Mouse (Mus musculus) c-Kit-negative CD71-positive TER-119-positive erythroid progenitor cells, embryonic 14.5 days (primary cell): ENCODE measurements around the gene Galk2.

Experiments
- DNase-seq: peaks from one replicate; pipeline ENCODE4 v3.0.0-alpha.2; 2013; ENCODE audit warnings: low read depth, low spot score

Galk2 gene

GRCm38 (mm10) chr2:125941111-125941785 is 82.3 kb downstream of the Galk2 start:
- DNase-seq: no peak

GRCm38 (mm10) chr2:125943301-125943700 is 84.4 kb downstream of the Galk2 start:
- DNase-seq: no peak

- DNase-seq: no peak
These were observed 89.3 kb downstream of the Galk2 start for GRCm38 (mm10) chr2:125948195-125948594.

GRCm38 (mm10) chr2:125968811-125969210 is 109.9 kb downstream of the Galk2 start:
- DNase-seq: no peak

GRCm38 (mm10) chr2:125973207-125973606 is 114.3 kb downstream of the Galk2 start:
- no peak for DNase-seq

- no peak for DNase-seq
These were observed 116.3 kb downstream of the Galk2 start for GRCm38 (mm10) chr2:125975206-125975605.

GRCm38 (mm10) chr2:125975808-125976345 is 117.0 kb downstream of the Galk2 start:
- no peak for DNase-seq

GRCm38 (mm10) chr2:126002291-126002690 is 143.4 kb downstream of the Galk2 start:
- no peak for DNase-seq

- DNase-seq: no peak
These were observed 147.2 kb downstream of the Galk2 start for GRCm38 (mm10) chr2:126006088-126006487.

GRCm38 (mm10) chr2:126006742-126007141 is 147.8 kb downstream of the Galk2 start:
- DNase-seq: no peak

- DNase-seq: no peak
These were observed 156.2 kb downstream of the Galk2 start for GRCm38 (mm10) chr2:126014989-126015710.

GRCm38 (mm10) chr2:126015763-126016473 is 157.0 kb downstream of the Galk2 start:
- DNase-seq: no peak

- DNase-seq: no peak
These were observed 172.4 kb downstream of the Galk2 start for GRCm38 (mm10) chr2:126031186-126031900.

- no peak for DNase-seq
These were observed 174.4 kb downstream of the Galk2 start for GRCm38 (mm10) chr2:126033114-126033972.
